Mouse (Mus musculus) right cerebral cortex, postnatal 36 days (tissue): Measurements from ENCODE around the gene Slc6a6.

Experiments
- DNase-seq, 2 experiments: peaks; one replicate each; pipeline ENCODE4 v3.0.0; 2022; ENCODE audit warnings: low spot score in 2 of 2, mixed read lengths in 1 of 2

The Slc6a6 gene

GRCm38 (mm10) chr6:91720588-91721214, 36.8 kb downstream of the Slc6a6 start:
- no peak for DNase-seq

GRCm38 (mm10) chr6:91721215-91721701, 37.4 kb downstream of the Slc6a6 start:
- DNase-seq, result no peak

- DNase-seq, result no peak
Measured at GRCm38 (mm10) chr6:91727361-91727760, 43.5 kb downstream of the Slc6a6 start.

- no peak for DNase-seq
Measured at GRCm38 (mm10) chr6:91728939-91729619, 45.2 kb downstream of the Slc6a6 start.

- DNase-seq, result peak in 1 of 2 experiments; percentile 52
Measured at GRCm38 (mm10) chr6:91729677-91730127, 45.8 kb downstream of the Slc6a6 start.

GRCm38 (mm10) chr6:91732138-91732537, 48.3 kb downstream of the Slc6a6 start:
- no peak for DNase-seq

GRCm38 (mm10) chr6:91736471-91736870, 52.6 kb downstream of the Slc6a6 start:
- DNase-seq, result no peak

- DNase-seq, result no peak
Measured at GRCm38 (mm10) chr6:91737451-91737850, 53.6 kb downstream of the Slc6a6 start.

- DNase-seq, result no peak
Measured at GRCm38 (mm10) chr6:91738058-91738457, 54.2 kb downstream of the Slc6a6 start.

- no peak for DNase-seq
Measured at GRCm38 (mm10) chr6:91741046-91741445, 57.2 kb downstream of the Slc6a6 start.

GRCm38 (mm10) chr6:91742466-91742865, 58.6 kb downstream of the Slc6a6 start:
- DNase-seq, result no peak

GRCm38 (mm10) chr6:91742995-91743394, 59.1 kb downstream of the Slc6a6 start:
- no peak for DNase-seq

- no peak for DNase-seq
Measured at GRCm38 (mm10) chr6:91743886-91744285, 60.0 kb downstream of the Slc6a6 start.

- DNase-seq, result no peak
Measured at GRCm38 (mm10) chr6:91745246-91745645, 61.4 kb downstream of the Slc6a6 start.

- no peak for DNase-seq
Measured at GRCm38 (mm10) chr6:91745947-91746582, 62.2 kb downstream of the Slc6a6 start.

GRCm38 (mm10) chr6:91746776-91747175, 62.9 kb downstream of the Slc6a6 start:
- no peak for DNase-seq

- DNase-seq, result no peak
Measured at GRCm38 (mm10) chr6:91750976-91751375, 67.1 kb downstream of the Slc6a6 start.

GRCm38 (mm10) chr6:91752884-91753283, 69.0 kb downstream of the Slc6a6 start:
- no peak for DNase-seq

GRCm38 (mm10) chr6:91754098-91754497, 70.2 kb downstream of the Slc6a6 start:
- peak; percentile 49 to 72 for DNase-seq

- DNase-seq, result no peak
Measured at GRCm38 (mm10) chr6:91754845-91755244, 71.0 kb downstream of the Slc6a6 start.

- no peak for DNase-seq
Measured at GRCm38 (mm10) chr6:91762051-91762742, 78.3 kb downstream of the Slc6a6 start.

- no peak for DNase-seq
Measured at GRCm38 (mm10) chr6:91767550-91767949, 83.7 kb downstream of the Slc6a6 start.
